Mouse (Mus musculus) liver, adult 2 months (tissue): ENCODE measurements around the gene Akr1b3. TPM values are rescaled to one million over a fixed set of nuclear protein-coding genes. Genes with fewer than 3 reads are reported as not detected.
"Not testable (repeated sequence)": the region's sequence is repeated elsewhere in the genome, so short reads cannot be mapped to it uniquely, and the experiment has no call there.

Source experiments
- DNase-seq: peaks from one replicate; pipeline ENCODE4 v3.0.0-alpha.2; 2011; ENCODE audit warnings: low read depth, low spot score; ENCODE audit errors: extremely low read depth
- H3K27ac ChIP-seq: fragments of 200-500 bp; replicated peaks from 2 replicates; pipeline ENCODE4 v1.5.1; 2012; ENCODE audit warnings: low read depth, mild to moderate bottlenecking, control low read depth, inconsistent platforms, low read length; ENCODE audit not compliant: insufficient read depth
- H3K27me3 ChIP-seq: fragments of 200-500 bp; 2 replicates; pipeline ENCODE4 v1.6.1; 2012; ENCODE audit warnings: mild to moderate bottlenecking, moderate library complexity, low read length, inconsistent platforms; ENCODE audit not compliant: control insufficient read depth, insufficient read depth
- H3K36me3 ChIP-seq: fragments of 200-500 bp; 2 replicates; pipeline ENCODE4 v1.6.1; 2012; ENCODE audit warnings: low read length, inconsistent platforms; ENCODE audit not compliant: control insufficient read depth, insufficient read depth
- H3K4me1 ChIP-seq: fragments of 200-500 bp; 2 replicates; pipeline ENCODE4 v1.6.1; 2011; ENCODE audit warnings: low read length; ENCODE audit not compliant: control insufficient read depth, insufficient read depth
- H3K4me3 ChIP-seq: fragments of 200-500 bp; 2 replicates; pipeline ENCODE4 v1.5.1; 2011; ENCODE audit warnings: low read depth, mild to moderate bottlenecking, control low read depth, low read length, moderate library complexity; ENCODE audit not compliant: insufficient read depth
- H3K79me2 ChIP-seq: fragments of 200-500 bp; 2 replicates; pipeline ENCODE4 v1.6.1; 2012; ENCODE audit warnings: inconsistent platforms, mild to moderate bottlenecking, low read length, moderate library complexity; ENCODE audit not compliant: control insufficient read depth, insufficient read depth
- H3K9ac ChIP-seq: fragments of 200-500 bp; 2 replicates; pipeline ENCODE4 v1.6.1; 2012; ENCODE audit warnings: low read depth, mild to moderate bottlenecking, control low read depth, inconsistent platforms, low read length
- CTCF ChIP-seq: fragments of 200-500 bp; IDR thresholded peaks from 2 replicates; pipeline ENCODE4 v1.5.1; 2011; ENCODE audit warnings: low read depth, low read length, control low read depth
- POLR2A ChIP-seq: fragments of 200-500 bp; IDR thresholded peaks from 2 replicates; pipeline ENCODE4 v1.6.1; 2011; ENCODE audit warnings: low read length, control low read depth; ENCODE audit not compliant: insufficient read depth; ENCODE audit errors: extremely low read depth
- WGBS: fragments of 180-500 bp; shearing (Covaris S2); methylation state at CpG from one replicate; pipeline ENCODE4 v1.1.7; 2018; 5-methylcytosine and 5-hydroxymethylcytosine counted together
- polyA plus RNA-seq: library from polyadenylated mRNA; depleted of rRNA; stranded (reverse); fragments of >200 nt; gene quantifications from 2 replicates; pipeline ENCODE4 v1.2.3, GENCODE M21; 2012
- total RNA-seq: library from RNA; depleted of rRNA; stranded (reverse); fragments of >200 nt; gene quantifications from 2 replicates; pipeline ENCODE4 v1.2.3, GENCODE M21; 2014

Gene Akr1b3
- total and polyA plus RNA-seq, 2 experiments = 14.0 to 17.5 TPM

- Histone ChIP-seq H3K4me3 (peak within 1 kb of the TSS; percentile 25; the same call in 1 of the 2 replicates), H3K27me3 (no peaks in the 10 kb centered on the region), H3K9ac (peak within 1 kb of the TSS; percentile 21; the same call in 1 of the 2 replicates), H3K27ac (peak within 1 kb of the TSS; percentile 66), H3K36me3 (no peaks in the 10 kb centered on the region), H3K79me2 (no peaks in the 10 kb centered on the region), H3K4me1 (no peaks in the 10 kb centered on the region)
- WGBS = 30% methylated on average over 16 of the region's 16 CpGs
- no peak for TF ChIP-seq POLR2A
- no peak for TF ChIP-seq CTCF
- no peak for DNase-seq
Measured at GRCm38 (mm10) chr6:34353658-34354353, 36.5 kb upstream of the Akr1b3 start, which contains the start of gene Akr1b8. Gene Akr1b8, plus strand, starts transcription at chr6:34354119.

- H3K4me3 ChIP-seq = no peak overlapping the region
- no peaks in the 10 kb centered on the region for H3K79me2 ChIP-seq
- no peak overlapping the region for H3K9ac ChIP-seq
- no peaks in the 10 kb centered on the region for H3K4me1 ChIP-seq
- TF ChIP-seq CTCF (no peak), POLR2A (no peak)
- no peaks in the 10 kb centered on the region for H3K36me3 ChIP-seq
- H3K27ac ChIP-seq = no peak overlapping the region
- WGBS = 91% methylated on average over 3 of the region's 3 CpGs
- no peaks in the 10 kb centered on the region for H3K27me3 ChIP-seq
- DNase-seq = no peak
Measured at GRCm38 (mm10) chr6:34352401-34352800, 35.1 kb upstream of the Akr1b3 start.

GRCm38 (mm10) chr6:34351481-34351880 is 34.2 kb upstream of the Akr1b3 start:
- not testable (repeated sequence) for H3K9ac ChIP-seq, H3K27ac ChIP-seq, DNase-seq, H3K79me2 ChIP-seq, H3K4me3 ChIP-seq, H3K4me1 ChIP-seq, H3K27me3 ChIP-seq, H3K36me3 ChIP-seq
- WGBS = 63% methylated on average over 10 of the region's 10 CpGs

GRCm38 (mm10) chr6:34350037-34350699 is 32.9 kb upstream of the Akr1b3 start:
- WGBS = 70% methylated on average over 12 of the region's 12 CpGs
- no peaks in the 10 kb centered on the region for H3K4me1 ChIP-seq
- H3K9ac ChIP-seq = no peak overlapping the region
- no peak for DNase-seq
- H3K79me2 ChIP-seq = no peaks in the 10 kb centered on the region
- H3K4me3 ChIP-seq = no peak overlapping the region
- no peaks in the 10 kb centered on the region for H3K27me3 ChIP-seq
- H3K27ac ChIP-seq = no peak overlapping the region
- H3K36me3 ChIP-seq = no peaks in the 10 kb centered on the region
- TF ChIP-seq POLR2A (no peak), CTCF (no peak)

GRCm38 (mm10) chr6:34346096-34346898 is 29.0 kb upstream of the Akr1b3 start:
- Histone ChIP-seq H3K4me1 (no peaks in the 10 kb centered on the region), H3K9ac (no peak overlapping the region), H3K27ac (no peak overlapping the region), H3K4me3 (no peak overlapping the region), H3K27me3 (no peaks in the 10 kb centered on the region), H3K79me2 (no peaks in the 10 kb centered on the region), H3K36me3 (no peaks in the 10 kb centered on the region)
- no peak for TF ChIP-seq POLR2A
- peak; percentile 93 for TF ChIP-seq CTCF
- DNase-seq = peak; percentile 29
- 52% methylated on average over 14 of the region's 14 CpGs for WGBS
